Mouse (Mus musculus): ENCODE data around the gene Rasgrp3.
"Not testable (repeated sequence)": the region's sequence is repeated elsewhere in the genome, so short reads cannot be mapped to it uniquely, and the experiment has no call there.

Rasgrp3 gene

GRCm38 (mm10) chr17:75435599-75435998 is at the start of gene Rasgrp3:
TSS of gene Rasgrp3 (plus strand) at chr17:75435896.
- DNase-seq = peak; percentile 46 to 47

- DNase-seq = no peak
These were observed 47.3 kb upstream of the Rasgrp3 start for GRCm38 (mm10) chr17:75388402-75388801.

GRCm38 (mm10) chr17:75390142-75390541 is 45.6 kb upstream of the Rasgrp3 start:
- no peak for DNase-seq

- DNase-seq = no peak
These were observed 44.1 kb upstream of the Rasgrp3 start for GRCm38 (mm10) chr17:75391429-75392192.

GRCm38 (mm10) chr17:75406405-75406804 is 29.3 kb upstream of the Rasgrp3 start:
- peak in 1 of 2 experiments; percentile 7 for DNase-seq

GRCm38 (mm10) chr17:75416861-75417260 is 18.8 kb upstream of the Rasgrp3 start:
- no peak for DNase-seq

- no peak for DNase-seq
These were observed 1.5 kb upstream of the Rasgrp3 start for GRCm38 (mm10) chr17:75434152-75434551.

GRCm38 (mm10) chr17:75434871-75435270 is 825 bp upstream of the Rasgrp3 start:
- DNase-seq = no peak

- no peak for DNase-seq
These were observed 399 bp downstream of the Rasgrp3 start for GRCm38 (mm10) chr17:75436095-75436494.

GRCm38 (mm10) chr17:75436819-75437218 is 1.1 kb downstream of the Rasgrp3 start:
- peak in 1 of 2 experiments; percentile 29 for DNase-seq

- no peak for DNase-seq
These were observed 1.6 kb downstream of the Rasgrp3 start for GRCm38 (mm10) chr17:75437239-75437750.

- DNase-seq = no peak
These were observed 2.5 kb downstream of the Rasgrp3 start for GRCm38 (mm10) chr17:75438162-75438561.

- DNase-seq = no peak
These were observed 3.4 kb downstream of the Rasgrp3 start for GRCm38 (mm10) chr17:75439062-75439461.

GRCm38 (mm10) chr17:75440619-75441018 is 4.9 kb downstream of the Rasgrp3 start:
- DNase-seq = peak; percentile 9 to 30

- no peak for DNase-seq
These were observed 5.6 kb downstream of the Rasgrp3 start for GRCm38 (mm10) chr17:75441260-75441830.

GRCm38 (mm10) chr17:75442352-75442751 is 6.7 kb downstream of the Rasgrp3 start:
- no peak for DNase-seq

GRCm38 (mm10) chr17:75443064-75443621 is 7.4 kb downstream of the Rasgrp3 start:
- DNase-seq = no peak

GRCm38 (mm10) chr17:75448257-75448656 is 12.6 kb downstream of the Rasgrp3 start:
- no peak for DNase-seq

GRCm38 (mm10) chr17:75449022-75449421 is 13.3 kb downstream of the Rasgrp3 start:
- no peak for DNase-seq

- no peak for DNase-seq
These were observed 16.6 kb downstream of the Rasgrp3 start for GRCm38 (mm10) chr17:75452313-75452712.

GRCm38 (mm10) chr17:75453639-75454038 is 17.9 kb downstream of the Rasgrp3 start:
- no peak for DNase-seq

- not testable (repeated sequence) for DNase-seq
These were observed 20.4 kb downstream of the Rasgrp3 start for GRCm38 (mm10) chr17:75456096-75456495.

GRCm38 (mm10) chr17:75460621-75461020 is 24.9 kb downstream of the Rasgrp3 start:
- DNase-seq = no peak

GRCm38 (mm10) chr17:75461771-75462170 is 26.1 kb downstream of the Rasgrp3 start:
- DNase-seq = no peak

Measured in lung, adult 18-20 months (tissue).